In genomic region chr10:99409744-99410143, GRCm38 (mm10) we compare ENCODE assay signal across 13 mouse cellular contexts.
A peak's percentile ranks its signal among the peaks of the same experiment; 100 is the strongest.
DNase-seq lines count a peak whose midpoint lies in the region; ATAC-seq lines count a peak whose summit lies in the region.
"Had no signal": no experiment of that assay in that cellular context is flagged by ENCODE, and none has a peak within 500 bp of the region (broad histone marks: within the 10 kb centered on the region; RNA-seq: fewer than 3 reads in every experiment).

No protein-coding gene starts in this region.

- 79% methylated on average over 11 of the region's 11 CpGs for WGBS in hindbrain, embryonic 12.5 days

- no peak overlapping the region for H3K4me3 ChIP-seq in hindbrain, embryonic 12.5 days
- H3K4me3 ChIP-seq: forebrain, embryonic 10.5 days; myocyte had no signal

- no peak overlapping the region for H3K9ac ChIP-seq in hindbrain, embryonic 12.5 days

- no peaks in the 10 kb centered on the region for H3K9me3 ChIP-seq in hindbrain, embryonic 12.5 days (replicated peaks)

- no peak for ATAC-seq in hindbrain, embryonic 12.5 days (ENCODE audit: low FRiP score)
- ATAC-seq: hindbrain, postnatal 0 days had no signal

- no peak overlapping the region for H3K27ac ChIP-seq in hindbrain, embryonic 12.5 days
- H3K27ac ChIP-seq: forebrain, embryonic 10.5 days; hindbrain, postnatal 0 days had no signal

- no peaks in the 10 kb centered on the region for H3K4me1 ChIP-seq in hindbrain, embryonic 12.5 days
- H3K4me1 ChIP-seq: forebrain, embryonic 10.5 days had no signal

- DNase-seq in gastrocnemius, adult 18-20 months (ENCODE audit: low spot score), result peak; percentile 10
- no peak for DNase-seq in gastrocnemius, postnatal 36 days
- peak; percentile 77 for DNase-seq in adrenal gland, postnatal 14 days
- DNase-seq in heart, postnatal 10 days, result peak; percentile 32 to 51
- peak; percentile 48 to 76 for DNase-seq in kidney, postnatal 25 days
- DNase-seq in right cerebral cortex, postnatal 10 days (ENCODE audit: low spot score in 2 of 2), result no peak
- no peak for DNase-seq in embryo, embryonic 11 days
- DNase-seq: cerebellum, adult 11 months; spleen, adult 18-20 months had no signal

- no peaks in the 10 kb centered on the region for H3K36me3 ChIP-seq in hindbrain, embryonic 12.5 days
- H3K36me3 ChIP-seq: forebrain, embryonic 10.5 days had no signal

- no peaks in the 10 kb centered on the region for H3K27me3 ChIP-seq in hindbrain, embryonic 12.5 days

- no peak overlapping the region for H3K4me2 ChIP-seq in hindbrain, embryonic 12.5 days (replicated peaks)

- intact Hi-C loops in gastrocnemius, postnatal 36 days (cut with DNase I), result no loop called here
- intact Hi-C loops in heart, postnatal 10 days (cut with DNase I), result loop anchor here (2.0 to 5.0 kb wide), 4 partner anchors 51 to 242 kb away; no protein-coding TSS in a partner anchor

Comparison
In these comparisons a context has a peak if more than half of its experiments do, and no peak if none do; other contexts are left out.
1. DNase-seq: peak in gastrocnemius, adult 18-20 months (single experiment), adrenal gland, postnatal 14 days (single experiment), heart, postnatal 10 days (2 of 2) and kidney, postnatal 25 days (2 of 2); none in gastrocnemius, postnatal 36 days (0 of 2), right cerebral cortex, postnatal 10 days (0 of 2) and embryo, embryonic 11 days (single experiment).